In genomic region chr16:97701871-97702270, GRCm38 (mm10) we compare ENCODE assay signal across 16 mouse cellular contexts.
A peak's percentile ranks its signal among the peaks of the same experiment; 100 is the strongest.
DNase-seq lines count a peak whose midpoint lies in the region; ATAC-seq and TF ChIP-seq lines count a peak whose summit lies in the region.
"Had no signal": no experiment of that assay in that cellular context is flagged by ENCODE, and none has a peak within 500 bp of the region (broad histone marks: within the 10 kb centered on the region; RNA-seq: fewer than 3 reads in every experiment).

No protein-coding gene starts in this region.

- no peaks in the 10 kb centered on the region for H3K27me3 ChIP-seq in heart, embryonic 11.5 days (ENCODE audit: control insufficient read depth, insufficient read depth, low read length)
- no peaks in the 10 kb centered on the region for H3K27me3 ChIP-seq in heart, embryonic 15.5 days
- H3K27me3 ChIP-seq: lung, embryonic 15.5 days had no signal

- WGBS in heart, embryonic 11.5 days (ENCODE audit: insufficient replicate concordance): 58% methylated on average over 1 of the region's 1 CpGs
- 80% methylated on average over 1 of the region's 1 CpGs for WGBS in heart, embryonic 15.5 days

- H3K4me1 ChIP-seq in heart, embryonic 11.5 days (ENCODE audit: control insufficient read depth, insufficient read depth, low read length): no peaks in the 10 kb centered on the region
- H3K4me1 ChIP-seq in heart, embryonic 15.5 days (replicated peaks): no peaks in the 10 kb centered on the region
- H3K4me1 ChIP-seq: lung, embryonic 15.5 days had no signal

- H3K4me2 ChIP-seq in heart, embryonic 11.5 days: no peak overlapping the region
- no peak overlapping the region for H3K4me2 ChIP-seq in heart, embryonic 15.5 days
- H3K4me2 ChIP-seq: liver, embryonic 11.5 days; lung, embryonic 15.5 days had no signal

- H3K4me3 ChIP-seq in heart, embryonic 11.5 days (ENCODE audit: low read depth, low read length): no peak overlapping the region
- no peak overlapping the region for H3K4me3 ChIP-seq in layer of hippocampus, adult 2 months
- H3K4me3 ChIP-seq in heart, embryonic 15.5 days: no peak overlapping the region
- H3K4me3 ChIP-seq: lung, embryonic 15.5 days; myocyte had no signal

- TF ChIP-seq CTCF in layer of hippocampus, adult 2 months (conservative IDR thresholded peaks at IDR 0.05): no peak

- no peaks in the 10 kb centered on the region for H3K9me3 ChIP-seq in heart, embryonic 11.5 days (replicated peaks; ENCODE audit: control insufficient read depth, low read length)
- no peaks in the 10 kb centered on the region for H3K9me3 ChIP-seq in heart, embryonic 15.5 days (replicated peaks)
- H3K9me3 ChIP-seq: lung, embryonic 15.5 days had no signal

- ATAC-seq in heart, embryonic 11.5 days (replicated peaks; ENCODE audit: insufficient number of reproducible peaks, low FRiP score, low TSS enrichment): no peak
- 0 out of 2 replicates have a peak, but pooled peaks have one; percentile 43 for ATAC-seq in heart, embryonic 15.5 days (replicated peaks; ENCODE audit: insufficient number of reproducible peaks, insufficient read depth, low FRiP score, low read depth)
- ATAC-seq: intestine, postnatal 0 days had no signal

- H3K36me3 ChIP-seq in heart, embryonic 11.5 days (ENCODE audit: control insufficient read depth, insufficient read depth, low read length): no peaks in the 10 kb centered on the region
- no peaks in the 10 kb centered on the region for H3K36me3 ChIP-seq in heart, embryonic 15.5 days
- H3K36me3 ChIP-seq: lung, embryonic 15.5 days had no signal

- DNase-seq in heart, adult 11 months: peak; percentile 96
- DNase-seq in layer of hippocampus, adult 2 months (ENCODE audit: low spot score in 2 of 2): peak in 1 of 2 experiments; percentile 3
- DNase-seq in layer of hippocampus, postnatal 25 days (ENCODE audit: extremely low spot score in 1 of 2, low spot score in 1 of 2): no peak
- DNase-seq in brain, embryonic 18.5 days (ENCODE audit: low read depth, low spot score): peak; percentile 4
- no peak for DNase-seq in spleen, postnatal 14 days (ENCODE audit: low spot score in 2 of 2)
- DNase-seq in kidney, postnatal 14 days: no peak
- DNase-seq: adrenal gland, postnatal 10 days; B cell, adult 2 months; kidney, postnatal 36 days; right cerebral cortex, postnatal 14 days had no signal

- H3K27ac ChIP-seq in heart, embryonic 11.5 days (ENCODE audit: low read depth, low read length): no peak overlapping the region
- H3K27ac ChIP-seq in layer of hippocampus, adult 2 months: peak overlapping the region; percentile 28; the same call in 1 of the 2 replicates
- no peak overlapping the region for H3K27ac ChIP-seq in heart, embryonic 15.5 days
- H3K27ac ChIP-seq: lung, embryonic 15.5 days had no signal

- H3K9ac ChIP-seq in heart, embryonic 11.5 days (ENCODE audit: low read depth, low read length): no peak overlapping the region
- no peak overlapping the region for H3K9ac ChIP-seq in heart, embryonic 15.5 days
- H3K9ac ChIP-seq: lung, embryonic 15.5 days had no signal

Comparison
In these comparisons a context has a peak if more than half of its experiments do, and no peak if none do; other contexts are left out.
1. DNase-seq: peak in heart, adult 11 months (single experiment) and brain, embryonic 18.5 days (single experiment); none in layer of hippocampus, postnatal 25 days (0 of 2), spleen, postnatal 14 days (0 of 2) and kidney, postnatal 14 days (single experiment).